Mouse (Mus musculus) embryonic facial prominence, embryonic 11.5 days (tissue): ENCODE measurements at regions not wholly inside any gene's neighbourhood (a gene's known extent, or its start where the extent isn't known, plus 50 kb on each side); places are given as distances from the start of the nearest gene placed in this dataset.
"Not testable (repeated sequence)": the region's sequence is repeated elsewhere in the genome, so short reads cannot be mapped to it uniquely, and the experiment has no call there.

Source experiments
- ATAC-seq: fragments of 200-750 bp; cut with Nextera tagmentation; replicated peaks from 2 replicates; pipeline ENCODE4 v1.8.0; 2017; ENCODE audit warnings: low read depth; ENCODE audit not compliant: insufficient number of reproducible peaks, low FRiP score, low TSS enrichment
- DNase-seq: peaks from one replicate; pipeline ENCODE4 v3.0.0-alpha.2; 2015; ENCODE audit warnings: low spot score
- H3K27ac ChIP-seq: fragments of 300-500 bp; sonication (generic); replicated peaks from 2 replicates; pipeline ENCODE4 v1.5.1; 2014; ENCODE audit warnings: mild to moderate bottlenecking, low read depth, low read length, control low read depth
- H3K27me3 ChIP-seq: fragments of 300-500 bp; sonication (generic); 2 replicates; pipeline ENCODE4 v1.6.1; 2014; ENCODE audit warnings: mild to moderate bottlenecking, low read length, moderate library complexity, mixed read lengths; ENCODE audit not compliant: control insufficient read depth, insufficient read depth
- H3K36me3 ChIP-seq: fragments of 300-500 bp; sonication (generic); replicated peaks from 2 replicates; pipeline ENCODE4 v1.6.1; 2014; ENCODE audit warnings: low read depth, mild to moderate bottlenecking, low read length, moderate library complexity, mixed read lengths; ENCODE audit not compliant: control insufficient read depth, insufficient read depth
- H3K4me1 ChIP-seq: fragments of 300-500 bp; sonication (generic); 2 replicates; pipeline ENCODE4 v1.6.1; 2014; ENCODE audit warnings: low read length, mixed read lengths; ENCODE audit not compliant: control insufficient read depth, insufficient read depth
- H3K4me2 ChIP-seq: fragments of 300-500 bp; sonication (generic); 2 replicates; pipeline ENCODE4 v1.6.1; 2014; ENCODE audit warnings: low read depth, mild to moderate bottlenecking, control low read depth, low read length, moderate library complexity
- H3K4me3 ChIP-seq: fragments of 300-500 bp; sonication (generic); 2 replicates; pipeline ENCODE4 v1.5.1; 2014; ENCODE audit warnings: low read depth, low read length, control low read depth
- H3K9ac ChIP-seq: fragments of 300-500 bp; sonication (generic); replicated peaks from 2 replicates; pipeline ENCODE4 v1.6.1; 2014; ENCODE audit warnings: mild to moderate bottlenecking, control low read depth, low read length
- H3K9me3 ChIP-seq: fragments of 300-500 bp; sonication (generic); replicated peaks from 2 replicates; pipeline ENCODE4 v1.6.1; 2016; ENCODE audit warnings: mild to moderate bottlenecking, low read length, inconsistent platforms, mixed read lengths; ENCODE audit not compliant: control insufficient read depth
- WGBS: fragments of 180-500 bp; shearing (Covaris S2); extraction: QIAGEN DNeasy Blood & Tissue Kit; methylation state at CpG from one replicate; pipeline ENCODE4 v1.1.7; 2014; 5-methylcytosine and 5-hydroxymethylcytosine counted together

DNA sequence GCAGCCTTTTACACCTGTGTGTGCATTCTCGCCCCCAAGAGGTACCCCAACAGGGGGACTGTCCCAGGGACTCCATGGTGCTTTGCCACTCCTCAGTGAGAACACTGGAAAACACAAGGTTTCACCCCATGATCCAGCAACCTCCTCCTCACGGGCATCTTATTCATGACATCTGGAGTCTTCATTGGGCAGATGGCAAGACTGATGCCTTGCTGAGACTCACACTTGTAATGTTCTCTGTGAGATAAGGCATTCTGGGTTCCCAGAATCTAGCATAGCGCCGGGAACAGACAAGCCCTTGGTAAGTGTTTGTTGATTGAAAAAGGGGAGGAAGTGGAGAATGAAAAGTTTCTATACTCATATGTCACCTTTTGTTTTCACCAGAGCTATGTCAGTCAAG lies 60.3 kb downstream of the Rhob start:
- H3K4me1 ChIP-seq = peaks cover 3% of the 10 kb centered on the region; the same call in 1 of the 2 replicates
- ATAC-seq (no peak), DNase-seq (no peak)
- H3K9ac ChIP-seq = no peak overlapping the region
- H3K27me3 ChIP-seq = no peaks in the 10 kb centered on the region
- H3K4me3 ChIP-seq = no peak overlapping the region
- H3K4me2 ChIP-seq = no peak overlapping the region
- no peak overlapping the region for H3K27ac ChIP-seq
- H3K9me3 ChIP-seq = no peaks in the 10 kb centered on the region
- no peaks in the 10 kb centered on the region for H3K36me3 ChIP-seq
- 73% methylated on average over 4 of the region's 4 CpGs for WGBS

DNA sequence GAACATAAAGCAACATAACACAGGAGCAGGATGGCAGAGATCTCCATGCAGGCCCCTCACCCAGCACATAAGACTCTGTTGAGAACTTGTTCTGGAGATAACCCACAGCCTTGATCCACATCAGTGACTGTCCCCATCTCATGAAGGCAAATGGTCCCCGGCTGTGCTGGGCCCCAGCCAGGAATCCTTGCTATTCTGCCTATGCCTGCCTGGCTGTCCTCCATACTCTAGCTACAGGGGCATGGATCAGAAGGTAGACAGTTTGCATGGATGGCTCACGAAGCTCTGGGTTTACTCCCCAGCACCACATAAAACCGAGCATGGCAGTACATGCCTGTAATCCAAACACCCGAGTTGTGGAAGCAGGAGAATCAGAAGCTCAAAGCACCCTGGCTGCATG lies 61.2 kb downstream of the Rhob start:
- no peak overlapping the region for H3K9ac ChIP-seq

GRCm38 (mm10) chr12:8436976-8437580 lies 62.7 kb downstream of the Rhob start:
- H3K4me2 ChIP-seq = no peak overlapping the region
- H3K4me3 ChIP-seq = no peak overlapping the region
- H3K9ac ChIP-seq = no peak overlapping the region
- no peaks in the 10 kb centered on the region for H3K27me3 ChIP-seq
- DNase-seq = no peak
- no peaks in the 10 kb centered on the region for H3K9me3 ChIP-seq
- H3K36me3 ChIP-seq = no peaks in the 10 kb centered on the region
- H3K27ac ChIP-seq = no peak overlapping the region
- no peak for ATAC-seq
- H3K4me1 ChIP-seq = peaks cover 3% of the 10 kb centered on the region; the same call in 1 of the 2 replicates
- 50% methylated on average over 6 of the region's 6 CpGs for WGBS

More for the DNA sequence above, 61.2 kb downstream of the Rhob start:
- DNase-seq (no peak), ATAC-seq (no peak)
- H3K4me3 ChIP-seq = no peak overlapping the region
- no peak overlapping the region for H3K27ac ChIP-seq
- no peaks in the 10 kb centered on the region for H3K27me3 ChIP-seq
- 86% methylated on average over 4 of the region's 4 CpGs for WGBS
- H3K4me1 ChIP-seq = peaks cover 3% of the 10 kb centered on the region; the same call in 1 of the 2 replicates
- no peaks in the 10 kb centered on the region for H3K9me3 ChIP-seq
- no peaks in the 10 kb centered on the region for H3K36me3 ChIP-seq
- no peak overlapping the region for H3K4me2 ChIP-seq

DNA sequence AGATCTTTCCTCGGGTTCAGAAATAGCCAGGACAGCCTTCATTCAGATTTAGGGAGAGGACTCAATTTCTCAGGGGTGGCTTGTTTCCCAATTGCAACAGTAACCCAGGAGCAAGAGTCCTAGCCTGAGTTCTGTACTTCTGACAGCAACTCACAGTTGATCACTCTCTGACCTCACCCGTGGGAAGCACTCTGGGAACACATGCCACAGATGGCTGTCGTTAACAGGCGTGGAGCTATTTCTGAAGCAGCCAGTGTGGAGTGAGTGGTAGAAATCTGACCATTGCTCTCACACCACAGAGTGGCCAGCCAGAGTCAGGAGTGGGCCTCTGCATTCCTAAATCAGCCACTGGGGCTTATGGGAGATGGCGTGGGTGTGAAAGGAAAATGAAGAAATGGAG lies 63.3 kb downstream of the Rhob start:
- ATAC-seq = no peak
- no peak overlapping the region for H3K27ac ChIP-seq
- H3K27me3 ChIP-seq = no peaks in the 10 kb centered on the region
- H3K9me3 ChIP-seq = no peaks in the 10 kb centered on the region
- H3K4me2 ChIP-seq = no peak overlapping the region
- WGBS = 42% methylated on average over 5 of the region's 5 CpGs
- no peak overlapping the region for H3K9ac ChIP-seq
- DNase-seq = no peak
- H3K4me1 ChIP-seq = peaks cover 3% of the 10 kb centered on the region; the same call in 1 of the 2 replicates
- H3K4me3 ChIP-seq = no peak overlapping the region
- H3K36me3 ChIP-seq = no peaks in the 10 kb centered on the region

- H3K9me3 ChIP-seq, H3K36me3 ChIP-seq, H3K4me1 ChIP-seq, H3K27me3 ChIP-seq, H3K9ac ChIP-seq, DNase-seq, ATAC-seq, H3K4me3 ChIP-seq, H3K4me2 ChIP-seq, H3K27ac ChIP-seq: not testable (repeated sequence)
- WGBS = 68% methylated on average over 3 of the region's 3 CpGs
These were observed 64.0 kb downstream of the Rhob start for GRCm38 (mm10) chr12:8435651-8436348.

DNA sequence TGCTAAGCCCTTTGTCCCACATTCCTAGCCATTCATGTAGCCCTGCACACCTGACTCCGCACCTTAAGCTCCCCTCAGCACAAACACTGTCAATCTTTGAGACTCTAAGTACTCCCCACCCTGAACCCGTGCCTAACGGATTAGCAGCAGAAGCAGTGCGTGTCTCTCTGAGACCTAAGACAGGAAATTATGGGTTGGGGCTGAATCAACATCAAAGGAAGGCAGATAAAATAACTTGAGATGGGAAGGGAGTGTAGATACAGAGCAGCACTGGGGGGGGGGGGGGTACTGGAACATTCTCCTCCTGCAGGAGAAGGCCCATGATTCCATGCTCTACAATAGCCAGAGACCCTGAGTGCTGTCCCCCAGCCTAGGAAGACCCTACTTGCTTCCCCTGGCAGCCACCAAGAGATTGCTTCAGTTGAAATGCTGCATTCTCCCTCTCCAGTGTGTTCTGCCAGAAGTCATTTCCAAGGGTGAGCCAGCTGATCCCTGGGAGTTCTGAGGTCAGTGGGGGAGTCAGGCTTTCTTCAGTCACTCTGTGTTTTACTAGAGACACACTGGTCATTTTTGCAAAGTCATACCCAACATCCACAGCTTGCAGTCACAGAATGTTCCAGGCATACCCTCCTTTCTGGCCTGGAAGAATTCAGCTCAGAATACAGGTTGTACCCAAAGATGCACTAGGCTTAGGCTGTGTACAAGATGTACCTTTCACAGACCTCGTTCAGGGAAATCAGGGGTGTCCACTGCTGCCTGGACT lies 71.4 kb downstream of the Rhob start:
- DNase-seq = no peak
- H3K9ac ChIP-seq = no peak overlapping the region
- 69% methylated on average over 5 of the region's 5 CpGs for WGBS

DNA sequence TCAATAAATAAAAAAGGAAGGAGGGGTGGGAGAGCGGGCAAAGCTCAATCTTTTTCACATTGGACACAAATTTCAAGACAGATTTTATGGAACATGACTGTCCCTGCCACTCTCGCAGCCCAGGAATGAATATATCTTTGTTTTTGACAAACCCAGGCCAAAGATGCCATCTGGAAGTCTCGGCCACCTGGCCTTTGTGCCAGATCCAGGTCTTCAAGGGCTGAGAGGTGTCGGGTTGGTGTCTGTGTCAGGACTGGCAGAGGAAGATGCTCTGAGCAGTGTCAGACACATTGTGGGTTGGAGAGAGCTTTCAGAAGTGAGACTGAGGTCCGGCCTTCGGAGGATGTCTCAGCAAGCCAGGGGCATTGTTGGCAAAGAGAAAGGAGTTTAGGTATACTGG lies 75.3 kb downstream of the Rhob start:
- whole genome bisulfite sequencing = 88% methylated on average over 6 of the region's 6 CpGs

More for the DNA sequence above, 71.4 kb downstream of the Rhob start:
- H3K27me3 ChIP-seq = no peaks in the 10 kb centered on the region
- no peak overlapping the region for H3K4me3 ChIP-seq
- H3K4me2 ChIP-seq = no peak overlapping the region
- ATAC-seq = no peak
- H3K9me3 ChIP-seq = no peaks in the 10 kb centered on the region
- H3K36me3 ChIP-seq = no peaks in the 10 kb centered on the region
- no peaks in the 10 kb centered on the region for H3K4me1 ChIP-seq
- no peak overlapping the region for H3K27ac ChIP-seq

DNA sequence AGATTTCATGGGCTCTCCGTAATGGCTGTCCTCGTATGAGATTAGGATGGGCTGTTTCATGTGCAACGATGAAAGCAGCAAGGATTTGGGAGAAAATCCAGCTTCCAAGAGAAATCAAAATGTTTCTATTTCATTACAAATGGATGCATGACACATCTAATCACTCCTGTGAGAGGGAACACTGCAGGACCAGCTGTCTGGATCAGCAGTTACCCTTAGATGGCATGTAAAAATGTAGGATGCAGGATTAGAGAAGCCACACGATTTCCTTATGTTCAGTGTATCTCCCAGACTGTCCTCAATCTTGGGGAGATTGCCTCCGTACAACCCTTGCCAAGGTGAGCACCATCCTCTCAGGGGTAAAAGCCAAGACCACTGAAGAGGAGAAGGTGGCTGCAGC lies 77.1 kb downstream of the Rhob start:
- WGBS = 62% methylated on average over 5 of the region's 5 CpGs
- DNase-seq (no peak), ATAC-seq (no peak)
- H3K9ac ChIP-seq = no peak overlapping the region
- no peak overlapping the region for H3K4me3 ChIP-seq
- H3K9me3 ChIP-seq = no peaks in the 10 kb centered on the region
- no peak overlapping the region for H3K27ac ChIP-seq
- no peaks in the 10 kb centered on the region for H3K4me1 ChIP-seq
- no peak overlapping the region for H3K4me2 ChIP-seq
- no peaks in the 10 kb centered on the region for H3K27me3 ChIP-seq
- H3K36me3 ChIP-seq = no peaks in the 10 kb centered on the region

More for the DNA sequence above, 75.3 kb downstream of the Rhob start:
- H3K9ac ChIP-seq = no peak overlapping the region
- H3K4me3 ChIP-seq = no peak overlapping the region
- no peak overlapping the region for H3K4me2 ChIP-seq
- H3K9me3 ChIP-seq = no peaks in the 10 kb centered on the region
- no peak overlapping the region for H3K27ac ChIP-seq
- H3K36me3 ChIP-seq = no peaks in the 10 kb centered on the region
- ATAC-seq (no peak), DNase-seq (no peak)
- no peaks in the 10 kb centered on the region for H3K4me1 ChIP-seq
- no peaks in the 10 kb centered on the region for H3K27me3 ChIP-seq
